Mouse (Mus musculus) frontal cortex, postnatal 25 days (tissue): Measurements from ENCODE around the gene Esyt1.

ENCODE experiments used
- DNase-seq, 2 experiments: peaks; one replicate each; pipeline ENCODE4 v3.0.0; 2022; ENCODE audit warnings: low spot score in 2 of 2

Gene Esyt1

GRCm38 (mm10) chr10:128488776-128489175 is 36.9 kb downstream of the Esyt1 start:
- DNase-seq: no peak

GRCm38 (mm10) chr10:128487861-128488712 is 37.6 kb downstream of the Esyt1 start:
- DNase-seq: no peak

- no peak for DNase-seq
These were observed 39.3 kb downstream of the Esyt1 start for GRCm38 (mm10) chr10:128486370-128486769.

GRCm38 (mm10) chr10:128474366-128474765 is 51.3 kb downstream of the Esyt1 start:
- DNase-seq: no peak

- DNase-seq: no peak
These were observed 65.4 kb downstream of the Esyt1 start for GRCm38 (mm10) chr10:128460270-128460630.
